Mouse (Mus musculus) liver, embryonic 16.5 days (tissue): Measurements from ENCODE around the gene Apela. TPM values are rescaled to one million over a fixed set of nuclear protein-coding genes. Genes with fewer than 3 reads are reported as not detected.

Experiments
- ATAC-seq: fragments of 200-750 bp; cut with Nextera tagmentation; 2 replicates; pipeline ENCODE4 v1.8.0; 2017; ENCODE audit warnings: low read depth, mild to moderate bottlenecking, moderate number of reproducible peaks, moderate library complexity
- H3K27ac ChIP-seq: fragments of 300-500 bp; sonication (generic); 2 replicates; pipeline ENCODE4 v1.5.1; 2014; ENCODE audit warnings: mild to moderate bottlenecking, low read length
- H3K27me3 ChIP-seq: fragments of 300-500 bp; sonication (generic); 2 replicates; pipeline ENCODE4 v1.6.1; 2014; ENCODE audit warnings: low read depth, low read length, mixed read lengths; ENCODE audit not compliant: control insufficient read depth, insufficient read depth
- H3K36me3 ChIP-seq: fragments of 300-500 bp; sonication (generic); 2 replicates; pipeline ENCODE4 v1.6.1; 2014; ENCODE audit warnings: mild to moderate bottlenecking; ENCODE audit not compliant: control insufficient read depth, insufficient read depth
- H3K4me1 ChIP-seq: fragments of 300-500 bp; sonication (generic); 2 replicates; pipeline ENCODE4 v1.6.1; 2014; ENCODE audit warnings: low read depth, low read length, mixed read lengths; ENCODE audit not compliant: control insufficient read depth
- H3K4me2 ChIP-seq: fragments of 300-500 bp; sonication (generic); 2 replicates; pipeline ENCODE4 v1.6.1; 2014; ENCODE audit warnings: low read depth, low read length, mixed read lengths
- H3K4me3 ChIP-seq: fragments of 300-500 bp; sonication (generic); 2 replicates; pipeline ENCODE4 v1.5.1; 2014; ENCODE audit warnings: low read depth, mild to moderate bottlenecking, low read length
- H3K9ac ChIP-seq: fragments of 300-500 bp; sonication (generic); 2 replicates; pipeline ENCODE4 v1.6.1; 2014; ENCODE audit warnings: low read depth, low read length
- H3K9me3 ChIP-seq: fragments of 300-500 bp; sonication (generic); replicated peaks from 2 replicates; pipeline ENCODE4 v1.6.1; 2016; ENCODE audit warnings: low read length; ENCODE audit not compliant: control insufficient read depth
- WGBS: fragments of 180-500 bp; shearing (Covaris S2); extraction: QIAGEN DNeasy Blood & Tissue Kit; methylation state at CpG from one replicate; pipeline ENCODE4 v1.1.7; 2014; ENCODE audit not compliant: insufficient replicate concordance; 5-methylcytosine and 5-hydroxymethylcytosine counted together
- polyA plus RNA-seq: library from polyadenylated mRNA; unstranded; fragments of >200 nt; fragmentation: Nextera tagmentation; extraction: Ambion mirVana; gene quantifications from 2 replicates; pipeline ENCODE4 v1.2.1, GENCODE M21; 2015

The Apela gene
- 0.12 and 0.13 TPM in 2 replicates for polyA plus RNA-seq

GRCm38 (mm10) chr8:65037117-65037533 is at the start of gene Apela:
Apela (minus strand) TSS chr8:65037336.
- no peak within 1 kb of the TSS for H3K27ac ChIP-seq
- H3K27me3 ChIP-seq = no peaks in the 10 kb centered on the region
- peak within 1 kb of the TSS; percentile 42 for H3K4me2 ChIP-seq
- no peaks in the 10 kb centered on the region for H3K36me3 ChIP-seq
- peak within 1 kb of the TSS; percentile 35 for H3K4me3 ChIP-seq
- H3K4me1 ChIP-seq = no peaks in the 10 kb centered on the region
- H3K9ac ChIP-seq = no peak within 1 kb of the TSS
- whole genome bisulfite sequencing = 3% methylated on average over 8 of the region's 8 CpGs
- peak; percentile 76 for ATAC-seq
- no peaks in the 10 kb centered on the region for H3K9me3 ChIP-seq

DNA sequence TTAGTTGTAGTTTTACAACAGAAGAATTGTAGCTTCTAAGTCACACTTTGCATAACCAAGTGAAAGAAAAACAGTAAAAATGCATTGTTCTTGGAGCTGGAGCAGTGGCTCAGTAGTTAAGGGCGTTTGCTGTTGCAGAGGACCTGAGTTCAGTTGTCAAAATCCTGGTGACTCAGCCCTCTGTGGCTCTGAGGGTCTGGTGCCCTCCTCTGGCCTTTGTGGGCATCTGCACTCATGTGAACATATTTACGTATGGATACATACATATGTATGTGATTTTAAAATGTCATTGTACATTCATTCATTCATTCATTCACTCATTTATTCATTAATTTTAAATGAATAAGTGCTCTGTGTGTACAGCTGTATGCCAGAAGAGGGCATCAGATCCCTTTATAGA is 48.5 kb upstream of the Apela start:
- H3K4me3 ChIP-seq = no peak overlapping the region
- no peaks in the 10 kb centered on the region for H3K9me3 ChIP-seq
- no peaks in the 10 kb centered on the region for H3K4me1 ChIP-seq
- H3K4me2 ChIP-seq = no peak overlapping the region
- no peak overlapping the region for H3K9ac ChIP-seq
- H3K27me3 ChIP-seq = no peaks in the 10 kb centered on the region
- no peak for ATAC-seq
- H3K27ac ChIP-seq = no peak overlapping the region
- 53% methylated on average over 2 of the region's 2 CpGs for WGBS
- no peaks in the 10 kb centered on the region for H3K36me3 ChIP-seq

DNA sequence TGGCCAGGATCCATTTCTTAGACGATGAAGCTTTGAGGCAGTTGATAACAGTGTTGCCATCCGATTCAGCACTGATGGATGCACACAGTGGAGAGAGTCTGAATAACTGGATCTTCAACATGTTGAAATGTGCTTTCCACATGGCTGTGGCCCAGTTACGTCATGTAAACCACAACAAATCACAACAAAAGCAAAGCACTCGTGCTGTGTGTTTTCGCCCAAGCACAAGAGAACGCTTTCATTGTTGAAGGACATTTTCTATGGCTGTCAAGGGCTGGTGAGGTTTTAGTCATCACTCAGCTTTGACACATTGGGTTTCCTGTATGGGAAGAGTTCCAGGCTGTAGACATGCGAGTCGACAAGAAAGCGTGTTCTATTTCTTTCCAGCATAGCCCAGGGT is 43.6 kb upstream of the Apela start:
- WGBS = 33% methylated on average over 9 of the region's 9 CpGs
- no peak overlapping the region for H3K27ac ChIP-seq
- no peaks in the 10 kb centered on the region for H3K36me3 ChIP-seq
- no peaks in the 10 kb centered on the region for H3K27me3 ChIP-seq
- no peaks in the 10 kb centered on the region for H3K9me3 ChIP-seq
- no peak overlapping the region for H3K4me3 ChIP-seq
- H3K4me2 ChIP-seq = no peak overlapping the region
- no peaks in the 10 kb centered on the region for H3K4me1 ChIP-seq
- H3K9ac ChIP-seq = no peak overlapping the region
- ATAC-seq = no peak

DNA sequence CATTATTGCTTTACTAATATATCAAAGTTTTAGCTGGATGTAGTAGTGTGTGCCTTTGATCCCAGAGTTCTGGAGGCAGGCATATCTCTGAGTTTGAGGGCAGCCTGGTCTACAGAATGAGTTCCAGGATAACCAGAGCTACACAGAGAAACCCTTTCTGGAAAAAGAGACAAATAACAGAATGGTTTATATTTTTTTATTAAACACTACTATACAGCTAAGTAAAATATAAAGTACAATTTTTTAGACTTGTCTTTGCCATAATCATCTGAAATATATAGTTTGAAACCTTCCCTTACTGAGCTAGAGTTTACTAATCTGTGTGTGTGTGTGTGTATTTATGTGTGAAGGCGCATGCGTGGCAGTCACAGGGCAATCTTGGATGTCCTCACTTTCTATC is 37.6 kb upstream of the Apela start, which contains the start of gene Gm10663:
Gm10663 (plus strand) TSS at position 301 of the 400 bp plus-strand sequence.
- ATAC-seq = no peak
- H3K4me1 ChIP-seq = no peaks in the 10 kb centered on the region
- H3K9ac ChIP-seq = no peak within 1 kb of the TSS
- no peak within 1 kb of the TSS for H3K27ac ChIP-seq
- no peaks in the 10 kb centered on the region for H3K27me3 ChIP-seq
- 67% methylated on average over 2 of the region's 2 CpGs for WGBS
- no peak within 1 kb of the TSS for H3K4me3 ChIP-seq
- H3K9me3 ChIP-seq = no peaks in the 10 kb centered on the region
- H3K36me3 ChIP-seq = no peaks in the 10 kb centered on the region
- H3K4me2 ChIP-seq = no peak within 1 kb of the TSS

GRCm38 (mm10) chr8:65070996-65071395 is 33.9 kb upstream of the Apela start:
- H3K27ac ChIP-seq = no peak overlapping the region
- ATAC-seq = no peak
- H3K36me3 ChIP-seq = no peaks in the 10 kb centered on the region
- no peak overlapping the region for H3K4me2 ChIP-seq
- WGBS = 51% methylated on average over 4 of the region's 4 CpGs
- no peak overlapping the region for H3K4me3 ChIP-seq
- no peak overlapping the region for H3K9ac ChIP-seq
- no peaks in the 10 kb centered on the region for H3K27me3 ChIP-seq
- H3K4me1 ChIP-seq = no peaks in the 10 kb centered on the region
- no peaks in the 10 kb centered on the region for H3K9me3 ChIP-seq

DNA sequence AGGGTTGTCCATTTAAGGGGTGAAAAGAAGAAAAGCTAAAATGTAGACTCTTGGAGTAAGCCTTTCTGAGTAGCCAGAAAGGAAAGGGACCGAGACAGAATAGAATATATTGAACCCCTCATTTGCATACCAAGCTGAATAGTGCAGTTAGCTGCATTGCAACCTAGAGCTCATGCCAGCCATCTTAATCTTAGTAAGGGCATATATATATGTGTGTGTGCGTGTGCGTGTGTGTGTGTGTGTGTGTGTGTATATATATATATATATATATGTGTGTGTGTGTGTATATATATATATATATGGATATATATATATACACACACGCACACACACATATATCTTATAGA is 31.3 kb upstream of the Apela start:
- no peaks in the 10 kb centered on the region for H3K27me3 ChIP-seq
- H3K4me3 ChIP-seq = no peak overlapping the region
- 66% methylated on average over 4 of the region's 4 CpGs for WGBS
- H3K4me2 ChIP-seq = no peak overlapping the region
- no peaks in the 10 kb centered on the region for H3K4me1 ChIP-seq
- no peaks in the 10 kb centered on the region for H3K9me3 ChIP-seq
- no peak overlapping the region for H3K9ac ChIP-seq
- ATAC-seq = no peak
- no peaks in the 10 kb centered on the region for H3K36me3 ChIP-seq
- no peak overlapping the region for H3K27ac ChIP-seq

DNA sequence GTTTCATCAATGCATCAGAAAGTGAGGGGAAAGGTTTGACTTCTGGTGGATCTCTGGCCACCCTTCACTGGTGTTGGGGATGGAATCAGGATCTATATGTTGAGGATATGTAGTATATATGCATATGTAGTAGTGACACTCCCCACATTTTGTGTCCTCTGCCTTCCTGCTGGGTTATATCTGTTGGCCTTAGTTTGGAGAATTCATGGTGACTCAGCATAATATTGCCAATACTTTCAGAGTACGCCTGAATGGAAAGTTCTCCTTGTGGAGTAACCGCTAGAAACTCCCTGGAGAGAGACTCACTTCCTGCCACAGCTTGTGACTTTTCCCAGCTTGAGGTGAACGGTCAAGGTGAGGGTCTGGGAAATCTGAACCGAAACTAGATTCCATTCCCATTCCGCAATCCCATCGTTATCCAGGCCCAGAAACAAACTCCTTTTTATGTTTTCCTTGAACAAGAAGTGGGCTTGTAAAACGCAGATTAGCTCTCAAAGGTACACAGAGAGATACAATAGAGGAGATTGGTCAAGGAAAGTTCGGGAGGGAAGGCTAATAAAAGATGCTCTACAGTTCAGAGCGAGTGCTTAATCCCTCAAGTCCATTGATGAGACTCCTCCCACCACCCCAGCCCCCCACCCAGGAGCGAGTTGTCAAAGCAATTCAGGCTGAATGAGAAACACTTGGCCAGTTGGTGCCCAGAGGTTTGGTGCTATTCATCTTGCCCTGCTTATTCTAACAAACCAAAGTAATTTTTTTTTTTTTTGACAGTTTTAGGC is 30.7 kb upstream of the Apela start:
- H3K36me3 ChIP-seq = no peaks in the 10 kb centered on the region
- ATAC-seq = no peak
- H3K4me2 ChIP-seq = no peak overlapping the region
- no peak overlapping the region for H3K9ac ChIP-seq
- H3K27ac ChIP-seq = no peak overlapping the region
- H3K4me3 ChIP-seq = no peak overlapping the region
- no peaks in the 10 kb centered on the region for H3K9me3 ChIP-seq
- no peaks in the 10 kb centered on the region for H3K4me1 ChIP-seq
- H3K27me3 ChIP-seq = no peaks in the 10 kb centered on the region
- 50% methylated on average over 10 of the region's 10 CpGs for WGBS

DNA sequence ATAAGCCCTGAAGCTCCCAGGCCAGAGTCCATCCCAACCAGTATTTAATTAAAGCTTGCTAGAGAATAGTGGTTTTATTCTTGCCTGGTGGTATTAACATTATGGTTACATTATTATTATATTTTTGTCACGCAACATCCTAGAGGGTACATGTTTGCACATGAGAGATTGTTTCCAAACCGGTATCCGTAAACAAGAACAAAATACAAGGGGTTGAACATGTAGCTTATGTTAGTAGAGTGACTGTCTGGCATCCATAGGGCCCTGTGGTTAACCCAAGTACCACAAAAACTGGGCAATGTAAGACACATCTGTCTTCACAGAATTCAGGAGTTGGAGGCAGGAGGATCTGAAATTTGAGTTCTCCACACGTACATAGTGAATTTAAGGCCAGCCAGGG is 29.9 kb upstream of the Apela start:
- Histone ChIP-seq H3K4me2 (no peak overlapping the region), H3K36me3 (no peaks in the 10 kb centered on the region), H3K9ac (no peak overlapping the region), H3K9me3 (no peaks in the 10 kb centered on the region), H3K27me3 (no peaks in the 10 kb centered on the region), H3K4me3 (no peak overlapping the region), H3K4me1 (no peaks in the 10 kb centered on the region), H3K27ac (no peak overlapping the region)
- no peak for ATAC-seq
- 72% methylated on average over 4 of the region's 4 CpGs for WGBS

- no peaks in the 10 kb centered on the region for H3K4me1 ChIP-seq
- WGBS = 81% methylated on average over 3 of the region's 3 CpGs
Measured at GRCm38 (mm10) chr8:65065622-65066021, 28.5 kb upstream of the Apela start.

More at GRCm38 (mm10) chr8:65065622-65066021, 28.5 kb upstream of the Apela start:
- Histone ChIP-seq H3K9ac (no peak overlapping the region), H3K9me3 (no peaks in the 10 kb centered on the region), H3K4me3 (no peak overlapping the region), H3K27ac (no peak overlapping the region), H3K4me2 (no peak overlapping the region), H3K36me3 (no peaks in the 10 kb centered on the region), H3K27me3 (no peaks in the 10 kb centered on the region)
- no peak for ATAC-seq
